Mouse (Mus musculus): Measurements from ENCODE around the gene Dhx37.
A peak's percentile ranks its signal among the peaks of the same experiment; 100 is the strongest.
"Not testable (repeated sequence)": the region's sequence is repeated elsewhere in the genome, so short reads cannot be mapped to it uniquely, and the experiment has no call there.

GRCm38 (mm10) chr5:125434347-125434746 is 426 bp upstream of the Dhx37 start:
- TF ChIP-seq CTCF (IDR thresholded peaks at IDR 0.05): peak; percentile 31
- not testable (repeated sequence) for TF ChIP-seq EP300, POLR2A (IDR thresholded peaks at IDR 0.05; ENCODE audit: insufficient read depth, low read depth, low read length)
